Mouse (Mus musculus) brain, embryonic 14.5 days (tissue): ENCODE measurements at regions not wholly inside any gene's neighbourhood (a gene's known extent, or its start where the extent isn't known, plus 50 kb on each side); places are given as distances from the start of the nearest gene placed in this dataset.

ENCODE experiments used
- DNase-seq: peaks from one replicate; pipeline ENCODE4 v3.0.0-alpha.2; 2011; ENCODE audit warnings: low read depth
- CTCF ChIP-seq: fragments of 200-500 bp; IDR thresholded peaks from 2 replicates; pipeline ENCODE4 v1.5.1; 2012; ENCODE audit warnings: inconsistent platforms, mild to moderate bottlenecking, moderate library complexity, borderline replicate concordance; ENCODE audit not compliant: insufficient read depth, insufficient read length; ENCODE audit errors: extremely low read depth
- POLR2A ChIP-seq: fragments of 200-500 bp; IDR thresholded peaks from 2 replicates; pipeline ENCODE4 v1.6.1; 2012; ENCODE audit warnings: mild to moderate bottlenecking, inconsistent platforms, borderline replicate concordance; ENCODE audit not compliant: poor library complexity, insufficient read depth, insufficient read length, severe bottlenecking; ENCODE audit errors: extremely low read depth

DNA sequence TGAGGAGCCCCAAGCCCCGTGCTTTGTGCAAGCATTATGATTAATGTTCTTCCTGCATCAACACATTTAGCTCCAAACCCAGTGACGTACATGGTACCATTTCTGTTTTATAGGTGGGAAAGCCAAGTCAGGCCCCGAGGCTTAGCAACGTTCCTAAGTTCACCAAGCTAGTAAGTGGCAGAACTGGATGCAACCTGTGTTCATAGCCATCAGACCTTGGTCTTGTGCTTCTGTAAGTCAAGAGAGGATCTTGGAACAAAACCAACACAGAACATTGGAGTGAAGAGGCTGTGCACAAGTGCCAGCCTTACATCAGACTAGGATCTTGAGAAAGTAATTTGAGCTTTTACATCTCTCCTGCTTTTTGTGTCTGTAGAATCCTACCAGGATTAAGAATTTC is 71.3 kb downstream of the Cdc7 start:
- no peak for TF ChIP-seq POLR2A
- TF ChIP-seq CTCF, result no peak
- DNase-seq, result no peak

DNA sequence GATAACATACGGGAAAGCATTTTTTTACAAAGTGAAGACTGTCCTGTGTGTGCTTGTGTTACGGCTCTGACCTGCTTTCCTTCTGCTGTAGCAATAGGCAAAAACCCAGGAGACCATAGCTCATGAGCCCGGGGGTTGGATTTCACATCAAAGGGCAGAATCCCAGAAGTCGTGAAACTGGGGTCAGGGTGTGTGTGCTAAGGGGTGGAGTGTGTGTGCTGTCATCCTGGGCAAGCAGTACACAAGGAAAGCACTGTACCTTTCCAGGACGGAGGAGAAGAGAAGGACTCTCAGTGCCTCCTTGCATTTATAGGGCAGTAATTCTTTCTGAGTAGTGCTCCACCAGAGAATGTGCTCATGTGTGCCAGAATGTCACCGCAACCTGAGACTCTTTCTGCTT is 71.7 kb downstream of the Cdc7 start:
- no peak for DNase-seq
- no peak for TF ChIP-seq POLR2A
- no peak for TF ChIP-seq CTCF

DNA sequence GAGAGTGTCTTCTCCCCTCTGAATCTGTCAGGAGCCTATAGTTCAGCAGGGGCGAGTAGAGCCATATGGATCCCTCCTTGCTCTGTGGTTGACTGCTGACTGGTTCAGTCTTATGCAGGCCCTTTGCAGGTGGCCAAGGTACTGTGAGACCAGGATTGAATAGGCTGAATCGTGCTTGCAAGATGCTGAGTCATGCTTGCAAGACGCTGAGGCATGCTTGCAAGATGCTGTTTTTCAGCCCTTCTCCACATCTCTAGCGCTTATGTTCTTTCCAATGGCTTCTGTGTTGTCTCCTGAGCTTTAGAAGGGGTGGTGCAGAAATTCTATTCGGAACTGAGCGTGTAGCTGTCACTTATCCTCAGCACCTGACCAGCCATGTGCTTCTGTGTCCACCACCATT is 72.4 kb downstream of the Cdc7 start:
- DNase-seq, result no peak
- no peak for TF ChIP-seq POLR2A
- TF ChIP-seq CTCF, result no peak

DNA sequence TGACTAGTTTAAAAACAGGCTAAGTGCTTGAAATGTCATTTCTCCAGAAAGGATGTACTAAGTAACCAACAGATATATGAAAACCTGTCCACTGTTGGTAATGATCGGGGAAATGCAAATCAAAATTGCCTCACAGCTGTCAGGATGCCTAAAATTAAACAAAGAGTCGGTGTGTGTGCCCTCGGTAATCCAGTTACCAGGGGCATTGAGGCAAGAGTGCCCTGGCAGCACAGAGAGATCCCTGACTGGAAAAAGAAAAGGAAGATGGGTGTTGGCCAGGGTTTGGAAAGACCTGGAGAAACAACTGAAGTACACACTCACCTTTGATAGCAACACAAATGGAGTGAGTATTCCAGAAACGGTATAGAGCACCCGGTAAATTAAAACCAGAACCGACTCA is 73.0 kb downstream of the Cdc7 start:
- TF ChIP-seq CTCF (no peak), POLR2A (no peak)
- no peak for DNase-seq

DNA sequence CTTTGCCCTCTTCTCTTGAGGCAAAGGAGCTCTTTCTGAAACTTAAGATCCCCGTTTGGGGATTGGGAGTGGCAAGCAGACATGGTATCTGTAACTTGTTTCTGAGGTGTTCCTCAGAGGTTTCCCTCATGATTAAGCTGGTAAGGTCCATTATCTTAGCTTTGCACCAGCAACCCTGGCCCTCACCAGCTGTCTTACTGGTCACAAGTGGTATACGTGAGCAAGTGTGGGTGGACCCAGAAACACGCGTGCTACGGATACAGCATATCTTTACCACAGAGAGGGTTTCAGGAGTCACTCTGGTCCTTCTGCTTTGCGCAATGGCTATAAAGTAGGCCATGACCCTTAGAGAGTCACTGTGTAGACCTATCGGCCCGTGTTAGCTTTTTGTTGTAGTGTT is 75.2 kb downstream of the Cdc7 start:
- TF ChIP-seq POLR2A, result no peak
- no peak for TF ChIP-seq CTCF

DNA sequence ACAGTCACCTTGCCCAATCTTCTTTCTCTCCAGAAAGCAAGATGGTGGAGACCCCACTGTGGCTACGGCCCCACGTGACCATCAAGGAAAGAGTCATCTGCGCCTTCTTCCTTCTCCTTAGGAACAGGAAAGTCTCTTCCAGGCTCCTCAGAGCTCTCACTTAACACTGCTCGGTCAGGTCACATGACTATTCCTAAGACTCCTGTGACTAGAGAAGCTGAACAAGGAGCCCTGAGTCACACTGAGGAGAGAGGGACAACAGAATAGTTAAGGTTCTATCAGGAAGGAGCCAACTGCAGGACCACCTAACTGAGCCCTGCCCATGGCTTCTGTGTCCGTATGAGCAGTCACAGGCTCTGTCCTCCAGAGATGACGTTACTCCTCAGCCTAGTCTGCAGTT is 75.8 kb downstream of the Cdc7 start:
- TF ChIP-seq CTCF (no peak), POLR2A (no peak)
- DNase-seq, result no peak

More for the DNA sequence above, 75.2 kb downstream of the Cdc7 start:
- no peak for DNase-seq

DNA sequence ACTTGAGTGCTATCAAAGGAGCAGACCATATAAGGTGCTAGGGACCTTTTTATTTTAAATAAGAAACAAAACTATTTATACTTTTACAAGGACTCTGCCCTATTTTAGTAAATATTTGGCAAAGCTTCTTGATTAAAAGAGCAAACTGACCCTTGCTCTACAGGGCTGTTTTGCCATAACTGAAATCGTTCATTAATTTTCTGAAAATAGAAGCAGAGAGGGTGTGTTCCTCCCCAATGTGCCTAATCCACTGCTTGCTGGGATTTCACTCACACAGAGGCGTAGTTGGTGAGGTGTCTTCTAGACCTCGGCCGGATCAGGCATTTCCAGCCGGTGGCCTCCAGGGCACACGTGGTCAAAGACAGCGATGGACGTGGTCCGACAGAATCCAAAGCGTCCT is 76.4 kb downstream of the Cdc7 start:
- DNase-seq, result no peak
- no peak for TF ChIP-seq CTCF
- no peak for TF ChIP-seq POLR2A

DNA sequence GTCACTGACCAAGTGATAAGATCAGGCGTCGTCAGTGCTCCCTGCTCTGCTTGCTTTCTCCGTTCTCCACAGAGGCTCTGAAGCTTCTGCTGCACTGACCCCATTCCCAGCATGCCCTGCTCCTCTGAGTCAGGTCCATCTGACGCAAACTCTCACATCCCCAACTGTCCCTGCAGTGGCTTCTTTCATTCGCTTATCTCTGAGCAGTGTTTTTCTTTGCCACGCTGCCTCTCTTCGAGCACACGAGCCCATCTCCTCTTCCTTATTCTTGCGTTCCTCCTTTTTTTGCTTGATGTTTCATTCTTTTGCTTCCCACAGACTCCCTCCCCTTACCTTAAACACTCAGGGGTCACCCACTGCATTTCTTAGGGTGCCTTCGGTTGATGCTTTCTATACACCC is 81.0 kb downstream of the Cdc7 start:
- TF ChIP-seq CTCF (no peak), POLR2A (no peak)
- DNase-seq, result no peak

DNA sequence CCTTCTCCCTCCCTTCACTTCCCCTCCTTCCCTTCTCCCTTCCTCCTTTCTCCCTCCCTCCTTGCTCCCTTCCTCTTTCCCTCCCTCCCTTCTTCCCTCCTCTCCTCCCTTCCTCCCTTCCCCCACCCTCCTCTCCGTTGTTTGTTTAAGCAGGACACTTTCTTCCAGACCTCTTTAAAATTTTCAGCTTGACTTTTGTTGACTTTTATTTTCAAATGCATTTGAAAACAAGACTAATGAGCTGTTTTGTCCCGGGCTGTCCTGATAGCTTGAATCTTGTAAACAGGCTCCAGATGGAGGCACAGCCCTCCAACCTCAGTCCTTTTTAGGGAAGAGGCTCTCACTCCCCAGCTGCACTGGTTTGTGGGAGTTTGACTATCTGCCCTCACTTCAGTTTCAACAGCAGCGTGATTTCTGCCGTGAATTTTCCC is 82.4 kb downstream of the Cdc7 start:
- no peak for TF ChIP-seq CTCF
- TF ChIP-seq POLR2A, result no peak
- no peak for DNase-seq

DNA sequence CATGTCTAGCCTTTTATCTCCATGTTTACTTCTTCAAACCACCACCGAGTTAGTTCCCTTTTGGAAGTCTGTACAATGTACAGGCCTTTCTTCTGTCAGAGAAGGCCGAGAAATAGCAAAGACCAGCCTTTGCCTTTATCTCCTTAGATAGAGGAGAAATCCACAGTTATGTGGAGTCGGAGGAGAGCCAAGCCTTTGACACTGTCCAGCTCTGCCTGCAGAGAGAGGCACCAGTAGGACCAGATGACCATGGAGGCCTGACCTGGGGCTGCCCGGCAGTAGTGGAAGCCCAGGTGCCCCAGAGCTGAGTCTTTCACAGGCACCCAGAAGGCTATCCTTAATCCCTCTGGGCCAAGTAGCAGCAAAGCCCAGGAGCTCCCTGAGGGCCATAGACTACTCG is 84.5 kb downstream of the Cdc7 start:
- TF ChIP-seq CTCF (no peak), POLR2A (no peak)
- no peak for DNase-seq

DNA sequence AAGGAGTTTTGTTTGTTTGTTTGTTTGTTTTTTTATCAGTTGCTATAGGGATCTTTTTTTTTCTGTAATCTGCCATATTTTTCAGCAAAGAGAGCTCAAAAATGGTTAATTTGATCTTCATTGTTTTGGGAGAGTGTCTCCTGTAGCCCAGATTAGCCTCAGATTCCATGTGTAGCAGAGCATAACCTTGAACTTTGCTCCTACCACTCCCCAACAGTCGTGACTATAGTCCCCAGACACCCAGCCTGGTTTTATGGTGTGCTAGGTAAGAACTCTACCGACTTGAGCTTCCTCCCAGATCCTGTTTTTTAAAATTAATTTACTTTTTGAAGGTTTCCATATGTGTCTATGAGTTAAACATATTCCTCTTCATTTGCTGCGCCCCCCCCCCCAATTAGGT is 86.0 kb downstream of the Cdc7 start:
- no peak for DNase-seq
- no peak for TF ChIP-seq POLR2A
- no peak for TF ChIP-seq CTCF

DNA sequence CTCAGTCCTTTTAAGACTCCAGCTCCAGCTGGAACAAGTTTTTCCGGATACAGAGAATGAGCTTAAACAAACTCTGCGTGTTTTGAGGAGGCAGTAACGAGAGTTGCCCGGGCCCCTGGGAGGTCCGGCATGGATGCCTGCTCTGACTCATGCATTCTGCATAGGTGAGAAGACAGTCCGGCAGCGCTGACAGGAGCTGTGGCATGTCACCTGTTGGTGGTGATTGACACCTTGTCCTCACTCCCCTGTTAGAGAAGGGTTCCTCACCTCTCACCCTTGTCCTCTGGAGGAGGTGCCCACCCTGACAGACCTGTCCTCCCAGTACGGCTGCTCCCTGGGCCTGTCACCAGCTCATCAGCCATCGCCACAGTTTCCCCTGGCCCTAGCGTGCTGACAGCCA is 87.7 kb downstream of the Cdc7 start:
- DNase-seq, result no peak

DNA sequence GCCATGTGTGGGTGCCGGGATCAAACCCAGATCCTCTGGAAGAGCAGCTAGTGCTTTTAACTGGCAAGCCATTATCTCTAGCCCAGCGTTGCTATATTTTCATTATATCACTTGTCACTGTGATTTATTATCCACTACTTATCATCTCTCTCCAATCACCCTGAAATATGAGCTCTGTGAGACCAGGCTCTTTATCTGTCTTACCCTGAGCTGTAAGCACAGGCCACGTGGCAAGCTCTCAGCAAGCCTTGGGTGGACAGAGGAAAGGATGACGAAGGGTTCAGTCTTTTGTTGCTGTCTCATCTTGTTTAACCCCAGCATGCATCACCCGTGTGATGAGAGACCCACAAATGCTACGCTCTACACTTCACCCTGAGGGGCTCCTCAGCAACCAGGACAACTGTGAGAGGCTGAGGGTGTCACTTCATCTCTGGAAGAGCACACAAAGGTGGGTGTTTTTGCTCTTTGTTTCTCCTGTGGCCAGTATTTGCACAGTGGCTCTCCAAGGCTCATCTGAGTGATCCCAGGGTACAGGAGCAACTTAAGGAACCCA is 90.9 kb downstream of the Cdc7 start:
- no peak for DNase-seq
- TF ChIP-seq CTCF (no peak), POLR2A (no peak)

More for the DNA sequence above, 87.7 kb downstream of the Cdc7 start:
- no peak for TF ChIP-seq CTCF
- no peak for TF ChIP-seq POLR2A

DNA sequence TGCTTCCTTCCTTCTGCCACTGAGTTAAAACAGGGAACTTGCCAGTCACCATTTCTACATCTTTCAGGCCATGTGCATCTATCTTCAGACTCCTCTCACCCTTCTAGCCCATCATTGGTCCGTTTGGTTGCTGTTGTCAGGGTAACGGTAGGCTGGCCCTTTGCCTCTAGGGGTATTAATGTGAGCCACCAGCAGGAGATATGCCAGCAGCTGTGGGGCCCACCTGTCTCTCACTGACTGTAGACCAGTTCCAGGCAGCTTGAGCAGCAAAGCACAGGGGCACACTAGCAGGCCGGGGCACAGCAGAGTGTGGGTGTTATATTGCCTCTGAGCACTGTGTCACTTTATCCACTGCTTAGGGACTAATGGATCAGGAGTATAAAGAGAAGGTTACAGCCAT is 91.3 kb downstream of the Cdc7 start:
- DNase-seq, result peak; percentile 77
- TF ChIP-seq POLR2A (no peak), CTCF (no peak)
